Mouse (Mus musculus): ENCODE measurements around the gene Gm45062.

DNA sequence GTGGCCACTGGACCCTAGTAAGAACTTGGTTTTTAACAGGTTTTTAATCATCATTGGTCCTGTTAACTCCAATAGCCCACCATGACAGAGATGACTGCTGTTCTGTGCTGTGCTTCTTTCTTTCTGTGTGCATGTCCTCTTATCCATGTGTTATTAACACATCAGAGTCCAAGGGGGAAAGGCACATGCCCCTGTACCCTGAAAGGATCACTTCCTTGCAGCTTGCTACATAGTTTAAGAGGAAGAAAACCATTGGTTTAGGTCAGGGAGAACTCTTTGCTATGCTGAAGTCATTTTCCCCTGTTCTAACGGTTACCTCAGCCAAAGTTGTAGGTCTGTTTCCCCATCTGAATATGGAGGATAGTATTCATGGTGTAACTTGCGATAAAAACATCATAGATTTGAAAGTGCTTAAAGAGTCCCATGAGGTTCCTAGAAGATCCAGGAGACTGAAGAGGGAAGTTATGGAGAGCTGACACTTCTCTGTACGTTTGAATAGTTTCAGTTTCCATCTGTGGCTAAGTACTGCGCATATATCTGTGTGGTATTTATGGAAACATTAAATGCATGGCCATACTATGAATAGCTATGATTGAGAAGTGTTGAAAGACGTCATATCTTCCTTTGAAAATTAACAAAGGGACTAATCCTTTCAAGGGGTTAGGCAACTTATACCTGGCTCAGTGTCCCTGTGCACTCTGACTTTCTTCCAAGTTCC is 236.0 kb downstream of the Gm45062 start:
- TF ChIP-seq CTCF (IDR thresholded peaks at IDR 0.05; ENCODE audit: low read depth) = no peak
- TF ChIP-seq EP300 (IDR thresholded peaks at IDR 0.05; ENCODE audit: low read depth) = no peak
